Mouse (Mus musculus) spleen, adult 2 months (tissue): Measurements from ENCODE around the gene Mdga2.

Experiments
- CTCF ChIP-seq: fragments of 200-500 bp; IDR thresholded peaks from 2 replicates; pipeline ENCODE4 v1.5.1; 2011; ENCODE audit warnings: mild to moderate bottlenecking, inconsistent platforms; ENCODE audit not compliant: insufficient read depth, insufficient read length, insufficient replicate concordance; ENCODE audit errors: extremely low read depth
- POLR2A ChIP-seq: fragments of 200-500 bp; IDR thresholded peaks from 2 replicates; pipeline ENCODE4 v1.6.1; 2011; ENCODE audit warnings: low read depth, low read length, inconsistent platforms

- TF ChIP-seq POLR2A: no peak
- TF ChIP-seq CTCF: no peak
Measured at GRCm38 (mm10) chr12:67153077-67153476, 69.3 kb downstream of the Mdga2 start.
